Mouse (Mus musculus) thymus, postnatal 4 days (tissue): ENCODE results near the gene Rnf224.

Experiments used
- DNase-seq: peaks from one replicate; pipeline ENCODE4 v3.0.0; 2021

Rnf224 gene

DNA sequence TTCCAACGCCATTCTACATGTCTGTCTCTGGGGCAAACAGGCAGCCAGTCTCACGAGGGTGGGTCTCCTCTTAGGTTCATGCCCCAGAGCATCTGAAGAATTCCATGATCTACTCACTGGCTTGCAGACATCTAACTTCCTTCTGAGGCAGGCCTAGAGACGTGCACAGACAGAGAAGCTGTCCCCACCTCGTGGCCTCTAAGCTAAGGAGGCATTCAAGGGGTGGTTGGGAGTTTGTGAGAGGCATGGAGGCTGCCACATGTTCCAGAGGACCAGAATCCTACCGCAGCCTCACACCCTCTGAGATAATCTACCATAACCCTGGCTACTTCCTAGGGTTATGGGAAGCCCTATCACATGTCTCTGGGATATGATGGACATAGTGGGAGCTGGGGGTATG lies 42.6 kb downstream of the Rnf224 start:
- no peak for DNase-seq

DNA sequence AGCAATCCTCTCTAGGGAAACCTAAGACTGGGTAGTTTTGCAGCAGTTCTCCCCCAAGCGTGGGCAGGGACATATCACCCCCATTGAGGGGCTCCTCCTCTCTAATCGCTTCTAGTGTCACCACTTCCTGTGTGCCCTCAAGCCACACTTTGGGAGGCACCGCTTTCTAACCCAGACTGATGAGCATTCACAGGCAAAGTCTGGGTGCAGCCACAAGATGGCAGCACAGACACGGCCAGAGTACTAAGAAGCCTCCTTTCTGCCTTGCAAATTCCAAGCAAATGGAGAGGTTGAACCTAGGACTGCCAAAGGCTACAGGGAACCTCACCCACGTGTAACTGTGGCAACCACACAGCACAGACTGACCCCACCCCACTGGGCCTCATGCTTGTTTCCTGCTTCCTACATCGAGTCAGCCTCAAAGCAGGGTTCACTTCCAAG lies 43.2 kb downstream of the Rnf224 start:
- peak; percentile 86 for DNase-seq

DNA sequence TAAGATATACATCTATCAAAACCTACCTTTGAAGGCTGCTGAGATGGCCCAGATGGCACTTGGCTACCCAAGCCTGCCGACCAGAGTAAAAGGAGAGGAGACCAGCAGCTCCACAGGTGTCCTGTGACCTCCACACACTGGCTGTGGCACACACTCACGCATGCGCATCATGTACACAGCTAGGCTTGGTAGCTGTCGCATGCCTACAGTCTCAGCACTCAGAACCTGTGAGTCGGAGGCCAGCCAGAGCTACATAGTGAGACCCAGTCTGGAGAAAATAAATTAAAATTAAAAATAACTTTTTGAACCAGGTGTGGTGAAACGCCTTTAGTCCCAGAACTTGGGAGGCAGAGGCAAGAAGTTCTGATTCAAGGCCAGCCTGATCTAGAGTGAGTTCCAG lies 48.7 kb downstream of the Rnf224 start:
- no peak for DNase-seq

DNA sequence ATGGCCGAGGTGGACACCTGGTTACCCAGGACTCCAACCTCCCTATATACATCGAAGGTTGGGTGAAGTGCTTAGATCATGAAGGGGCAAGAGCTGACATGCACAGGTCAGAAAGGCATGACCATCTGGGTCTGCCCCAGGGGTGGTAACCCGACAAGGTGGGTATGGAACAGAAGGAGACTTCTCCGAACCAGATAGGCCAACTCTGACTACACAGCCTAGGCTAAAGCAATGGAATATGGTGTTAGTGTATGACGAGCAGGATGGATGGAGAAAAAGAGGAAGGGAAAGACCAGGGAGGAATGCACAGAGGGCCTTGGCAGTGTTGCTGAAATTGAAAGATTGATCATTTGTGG lies 50.0 kb downstream of the Rnf224 start:
- DNase-seq: no peak

DNA sequence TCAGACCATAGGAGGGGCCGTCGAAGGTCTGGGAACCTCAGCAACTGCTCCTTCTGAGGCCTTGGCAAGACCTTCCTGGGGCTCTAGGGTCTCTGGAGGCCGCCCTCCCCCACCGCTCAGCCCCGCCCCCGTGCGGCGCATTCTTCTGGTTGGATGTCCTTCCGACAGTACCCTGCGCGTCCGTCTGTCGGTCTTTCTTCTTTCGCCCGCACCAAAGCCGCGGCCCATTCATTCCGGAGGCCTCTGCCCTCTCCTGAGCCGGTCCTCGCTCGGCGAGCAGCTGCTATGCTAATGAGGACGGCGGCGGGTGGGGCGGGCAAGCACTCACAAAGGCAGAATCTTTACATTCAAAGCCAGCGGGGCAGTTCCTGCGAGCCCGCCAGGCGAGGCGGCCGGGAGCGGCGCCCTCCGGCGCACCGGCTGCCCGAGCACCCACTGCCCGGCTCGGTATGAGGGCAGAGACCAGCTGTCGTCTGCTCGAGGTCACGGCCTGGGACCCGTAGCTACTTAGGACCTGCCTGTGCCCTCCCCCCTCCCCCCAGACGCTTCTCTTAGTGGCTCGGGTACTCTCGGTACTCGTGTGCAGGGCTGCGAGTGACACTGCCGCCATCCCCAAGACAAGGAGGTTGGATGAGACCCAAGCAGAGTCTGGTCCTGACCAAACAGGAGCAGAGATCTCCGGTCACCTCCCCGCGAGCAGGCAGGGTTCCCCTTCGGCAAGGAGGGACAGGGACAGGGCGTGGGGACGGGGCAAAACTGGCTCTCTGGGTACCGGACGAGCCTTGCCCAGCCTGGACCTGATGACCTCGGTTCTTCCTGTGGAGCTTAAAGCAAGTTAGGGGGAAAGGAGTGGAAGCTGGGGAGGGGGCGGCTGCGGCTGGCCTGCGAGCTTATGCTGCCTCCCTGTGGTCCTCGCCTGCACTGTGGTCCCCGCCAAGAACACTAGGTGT lies 50.7 kb downstream of the Rnf224 start:
- DNase-seq: peak; percentile 81

DNA sequence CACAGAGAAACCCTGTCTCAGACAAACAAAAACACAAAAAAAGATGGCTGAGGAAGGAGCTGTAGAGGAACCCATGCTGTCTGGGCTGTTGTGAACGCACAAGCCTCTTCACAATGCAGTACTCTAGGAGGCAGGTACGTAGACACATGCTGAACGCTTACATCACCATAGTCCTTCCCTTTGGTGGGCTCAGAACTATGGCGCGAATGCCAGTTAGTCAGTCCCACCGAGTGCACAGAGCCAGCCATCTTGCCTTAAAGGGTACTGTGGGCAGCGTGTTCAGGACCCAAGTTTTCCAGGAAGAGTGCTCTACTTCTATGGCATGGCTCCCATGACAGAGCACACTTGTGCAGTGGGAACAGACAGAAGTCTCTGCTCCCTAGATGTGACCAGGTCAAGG lies 52.1 kb downstream of the Rnf224 start:
- DNase-seq: no peak
